Mouse (Mus musculus) mammary gland, adult 2 months (tissue): ENCODE measurements around the gene Zfp936. TPM values are rescaled to one million over a fixed set of nuclear protein-coding genes. Genes with fewer than 3 reads are reported as not detected.

Experiments used
- polyA plus RNA-seq: library from polyadenylated mRNA; depleted of rRNA; stranded (reverse); fragments of >200 nt; gene quantifications from 2 replicates; pipeline ENCODE4 v1.2.3, GENCODE M21; 2012; ENCODE audit warnings: low replicate concordance; rRNA removed

The Zfp936 gene
- not detected in 2 replicates for polyA plus RNA-seq

GRCm38 (mm10) chr7:43113929-43114328 lies at the start of gene Zfp936:
Gene Zfp936, plus strand, starts transcription at chr7:43114229.

Other genes with a start within 250 kb of the Zfp936 start
- gene Gm2381, start 247.0 kb upstream of the Zfp936 start, polyA plus RNA-seq, result not detected in 2 replicates
- not detected in 2 replicates for gene Vmn2r63, start 180.4 kb upstream of the Zfp936 start, polyA plus RNA-seq
- not detected in 2 replicates for gene Gm9268, start 95.5 kb upstream of the Zfp936 start, polyA plus RNA-seq
- 3.2 and 5.5 TPM in 2 replicates for gene Zfp715, start 199.1 kb downstream of the Zfp936 start, polyA plus RNA-seq
- gene Siglecf, start 237.1 kb downstream of the Zfp936 start, polyA plus RNA-seq, result 1.7 and 2.1 TPM in 2 replicates